Mouse (Mus musculus) kidney, postnatal 0 days (tissue): ENCODE results near the gene Tex52. TPM values are rescaled to one million over a fixed set of nuclear protein-coding genes. Genes with fewer than 3 reads are reported as not detected.

ENCODE experiments used
- ATAC-seq: fragments of 200-750 bp; cut with Nextera tagmentation; replicated peaks from 2 replicates; pipeline ENCODE4 v1.8.0; 2017; ENCODE audit warnings: low read depth, moderate number of reproducible peaks, moderate TSS enrichment, moderate library complexity; ENCODE audit not compliant: low FRiP score
- DNase-seq: peaks from one replicate; pipeline ENCODE4 v3.0.0-alpha.2; 2016; ENCODE audit warnings: low spot score
- H3K27ac ChIP-seq: fragments of 300-500 bp; sonication (generic); 2 replicates; pipeline ENCODE4 v1.5.1; 2014; ENCODE audit warnings: mild to moderate bottlenecking
- H3K27me3 ChIP-seq: fragments of 300-500 bp; sonication (generic); 2 replicates; pipeline ENCODE4 v1.6.1; 2014; ENCODE audit warnings: low read length, mixed read lengths; ENCODE audit not compliant: insufficient read depth
- H3K36me3 ChIP-seq: fragments of 300-500 bp; sonication (generic); 2 replicates; pipeline ENCODE4 v1.6.1; 2014; ENCODE audit warnings: low read length, mixed read lengths; ENCODE audit not compliant: insufficient read depth
- H3K4me1 ChIP-seq: fragments of 300-500 bp; sonication (generic); replicated peaks from 2 replicates; pipeline ENCODE4 v1.6.1; 2014; ENCODE audit warnings: antibody characterized with exemption, low read length, mixed read lengths; ENCODE audit not compliant: insufficient read depth
- H3K4me2 ChIP-seq: fragments of 300-500 bp; sonication (generic); 2 replicates; pipeline ENCODE4 v1.6.1; 2014; ENCODE audit warnings: mild to moderate bottlenecking, low read length, moderate library complexity, mixed read lengths
- H3K4me3 ChIP-seq: fragments of 300-500 bp; sonication (generic); replicated peaks from 2 replicates; pipeline ENCODE4 v1.5.1; 2014; ENCODE audit warnings: low read depth, low read length
- H3K9ac ChIP-seq: fragments of 300-500 bp; sonication (generic); 2 replicates; pipeline ENCODE4 v1.6.1; 2014; ENCODE audit warnings: low read depth, low read length
- H3K9me3 ChIP-seq: fragments of 300-500 bp; sonication (generic); replicated peaks from 2 replicates; pipeline ENCODE4 v1.6.1; 2016; ENCODE audit warnings: low read length, inconsistent platforms, mixed read lengths
- CTCF ChIP-seq: IDR thresholded peaks from 2 replicates; pipeline ENCODE4 v1.5.1; 2016; ENCODE audit warnings: antibody characterized with exemption, low read depth, mild to moderate bottlenecking, moderate library complexity
- WGBS: fragments of 180-500 bp; shearing (Covaris S2); extraction: QIAGEN DNeasy Blood & Tissue Kit; methylation state at CpG from one replicate; pipeline ENCODE4 v1.1.7; 2014; 5-methylcytosine and 5-hydroxymethylcytosine counted together
- polyA plus RNA-seq: library from polyadenylated mRNA; unstranded; fragments of >200 nt; fragmentation: Nextera tagmentation; extraction: Ambion mirVana; gene quantifications from 2 replicates; pipeline ENCODE4 v1.2.1, GENCODE M21; 2015

Gene Tex52
- polyA plus RNA-seq, 1 experiment from 2014 or later = not detected

- no peak for TF ChIP-seq CTCF
- no peaks in the 10 kb centered on the region for H3K36me3 ChIP-seq
- ATAC-seq (no peak), DNase-seq (no peak)
- H3K4me3 ChIP-seq = no peak overlapping the region
- H3K27ac ChIP-seq = no peak overlapping the region
- H3K4me1 ChIP-seq = no peaks in the 10 kb centered on the region
- no peaks in the 10 kb centered on the region for H3K27me3 ChIP-seq
- H3K9ac ChIP-seq = no peak overlapping the region
- H3K4me2 ChIP-seq = no peak overlapping the region
- WGBS = 95% methylated on average over 1 of the region's 1 CpGs
- H3K9me3 ChIP-seq = no peaks in the 10 kb centered on the region
Observed at GRCm38 (mm10) chr6:128389185-128389584, 13.9 kb downstream of the Tex52 start.

GRCm38 (mm10) chr6:128390683-128391082, 15.4 kb downstream of the Tex52 start:
- H3K27ac ChIP-seq = no peak overlapping the region
- no peaks in the 10 kb centered on the region for H3K27me3 ChIP-seq
- no peak for DNase-seq
- H3K4me2 ChIP-seq = no peak overlapping the region
- no peaks in the 10 kb centered on the region for H3K36me3 ChIP-seq
- no peak overlapping the region for H3K9ac ChIP-seq
- H3K9me3 ChIP-seq = no peaks in the 10 kb centered on the region
- 45% methylated on average over 1 of the region's 1 CpGs for WGBS
- no peak for ATAC-seq
- H3K4me1 ChIP-seq = no peaks in the 10 kb centered on the region
- no peak for TF ChIP-seq CTCF
- H3K4me3 ChIP-seq = no peak overlapping the region

- peak; percentile 50 for ATAC-seq
- H3K4me3 ChIP-seq = no peak overlapping the region
- DNase-seq = peak; percentile 39
- H3K4me2 ChIP-seq = no peak overlapping the region
- H3K9ac ChIP-seq = no peak overlapping the region
- no peak for TF ChIP-seq CTCF
- H3K27ac ChIP-seq = no peak overlapping the region; the same call in 1 of the 2 replicates
- no peaks in the 10 kb centered on the region for H3K9me3 ChIP-seq
- H3K4me1 ChIP-seq = 0 out of 2 replicates have a peak, but pooled peaks cover 9% of the 10 kb centered on the region
- H3K27me3 ChIP-seq = no peaks in the 10 kb centered on the region
- H3K36me3 ChIP-seq = no peaks in the 10 kb centered on the region
- WGBS = 68% methylated on average over 7 of the region's 7 CpGs
Observed at GRCm38 (mm10) chr6:128397574-128398261, 22.5 kb downstream of the Tex52 start.

- TF ChIP-seq CTCF = no peak
- WGBS = 48% methylated on average over 3 of the region's 3 CpGs
- peak within 1 kb of the TSS; percentile 53 for H3K4me2 ChIP-seq
- H3K27ac ChIP-seq = peak within 1 kb of the TSS; percentile 71
- DNase-seq = no peak
- H3K27me3 ChIP-seq = no peaks in the 10 kb centered on the region
- peak within 1 kb of the TSS; percentile 30 for H3K4me3 ChIP-seq
- H3K9me3 ChIP-seq = no peaks in the 10 kb centered on the region
- ATAC-seq = no peak
- H3K9ac ChIP-seq = peak within 1 kb of the TSS; percentile 31
- 0 out of 2 replicates have a peak, but pooled peaks cover 9% of the 10 kb centered on the region for H3K4me1 ChIP-seq
- H3K36me3 ChIP-seq = no peaks in the 10 kb centered on the region
Observed at GRCm38 (mm10) chr6:128398996-128399395, 23.7 kb downstream of the Tex52 start, which contains the start of gene Nrip2. TSS of gene Nrip2 (plus strand) at chr6:128399296.

- H3K27ac ChIP-seq = peak overlapping the region; percentile 71
- TF ChIP-seq CTCF = no peak
Observed at GRCm38 (mm10) chr6:128399421-128400185, 24.3 kb downstream of the Tex52 start.

GRCm38 (mm10) chr6:128404708-128405107, 29.5 kb downstream of the Tex52 start:
- peak; percentile 9 for DNase-seq
- H3K27ac ChIP-seq = no peak overlapping the region
- H3K36me3 ChIP-seq = peaks cover 21% of the 10 kb centered on the region
- no peak overlapping the region for H3K9ac ChIP-seq
- H3K4me3 ChIP-seq = no peak overlapping the region
- H3K27me3 ChIP-seq = no peaks in the 10 kb centered on the region
- no peak for ATAC-seq
- H3K4me2 ChIP-seq = no peak overlapping the region
- H3K9me3 ChIP-seq = no peaks in the 10 kb centered on the region
- 0 out of 2 replicates have a peak, but pooled peaks cover 9% of the 10 kb centered on the region for H3K4me1 ChIP-seq
- TF ChIP-seq CTCF = no peak
- 49% methylated on average over 5 of the region's 5 CpGs for WGBS

More at GRCm38 (mm10) chr6:128399421-128400185, 24.3 kb downstream of the Tex52 start:
- Histone ChIP-seq H3K4me2 (peak overlapping the region; percentile 53), H3K4me3 (peak overlapping the region; percentile 30), H3K9me3 (no peaks in the 10 kb centered on the region), H3K4me1 (0 out of 2 replicates have a peak, but pooled peaks cover 9% of the 10 kb centered on the region), H3K9ac (peak overlapping the region; percentile 31), H3K36me3 (no peaks in the 10 kb centered on the region), H3K27me3 (no peaks in the 10 kb centered on the region)
- ATAC-seq (peak; percentile 76), DNase-seq (peak; percentile 89)
- WGBS = 13% methylated on average over 13 of the region's 21 CpGs
